Mouse (Mus musculus): Measurements from ENCODE around the gene Zfp62. TPM values are rescaled to one million over a fixed set of nuclear protein-coding genes. Genes with fewer than 3 reads are reported as not detected.
A peak's percentile ranks its signal among the peaks of the same experiment; 100 is the strongest.

Gene Zfp62
- polyA plus RNA-seq, 1 experiment from 2014 or later = 8.8 TPM

DNA sequence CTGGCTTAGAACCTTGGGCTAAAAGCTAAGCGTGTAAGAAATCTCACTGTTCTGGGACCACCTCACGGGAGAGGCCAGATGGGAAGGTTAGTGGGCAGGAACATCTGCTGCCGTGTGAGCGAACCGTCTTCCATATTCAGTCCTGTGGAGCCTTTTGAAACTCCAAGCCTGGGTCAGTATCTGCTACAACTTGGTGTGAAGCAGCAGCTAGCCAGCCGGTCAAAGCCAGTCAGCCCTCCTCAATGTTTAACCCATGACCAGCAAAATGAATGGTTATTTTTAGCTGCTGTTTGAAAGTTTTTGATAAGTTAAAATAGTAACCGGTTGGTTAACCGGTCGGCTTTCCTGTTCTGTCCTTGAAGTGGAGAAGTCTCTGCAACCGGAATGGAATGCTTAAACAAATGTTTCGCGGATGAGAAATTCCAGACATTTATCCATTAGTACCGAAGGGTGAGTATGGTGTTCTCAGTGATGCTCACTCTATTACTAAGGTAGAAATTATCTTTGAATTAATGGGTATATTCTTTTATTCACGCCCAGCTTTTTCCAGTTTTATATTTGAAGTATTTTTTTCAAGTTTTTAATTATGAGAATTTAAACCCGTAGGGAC, 65.0 kb downstream of the Zfp62 start:
- peaks cover 13% of the 10 kb centered on the region for H3K36me3 ChIP-seq (replicated peaks; ENCODE audit: insufficient read depth, low read length)
- WGBS (ENCODE audit: insufficient replicate concordance) = 70% methylated on average over 15 of the region's 15 CpGs
- no peak overlapping the region for H3K9ac ChIP-seq (replicated peaks)
- peaks cover 8% of the 10 kb centered on the region for H3K4me1 ChIP-seq (ENCODE audit: insufficient read depth)
- H3K9me3 ChIP-seq (ENCODE audit: low read length) = no peaks in the 10 kb centered on the region
- H3K27me3 ChIP-seq (ENCODE audit: insufficient read depth, low read length) = no peaks in the 10 kb centered on the region
- ATAC-seq (no peak), DNase-seq (no peak)
- H3K4me3 ChIP-seq (ENCODE audit: low read depth, low read length) = no peak overlapping the region
- no peak overlapping the region for H3K4me2 ChIP-seq (ENCODE audit: low read depth, low read length)
- TF ChIP-seq CTCF (IDR thresholded peaks at IDR 0.05; ENCODE audit: low read depth) (no peak), EP300 (IDR thresholded peaks at IDR 0.05; ENCODE audit: low read depth) (no peak)
- H3K27ac ChIP-seq (ENCODE audit: low read depth) = peak overlapping the region; percentile 88; the same call in 1 of the 2 replicates

Other genes starting within 250 kb of the Zfp62 start
- gene Olfr56, start 224.4 kb upstream of the Zfp62 start, polyA plus RNA-seq (2015; fragmentation: Nextera tagmentation; extraction: Ambion mirVana) = 0.16 and 0.17 TPM in 2 replicates
- gene 9930111J21Rik1, start 223.9 kb upstream of the Zfp62 start, polyA plus RNA-seq (2015; fragmentation: Nextera tagmentation; extraction: Ambion mirVana) = 0.67 and 1.2 TPM in 2 replicates
- 0.05 TPM in 1 of 2 replicates, not detected in the other for gene Gm12185, start 211.1 kb upstream of the Zfp62 start, polyA plus RNA-seq (2015; fragmentation: Nextera tagmentation; extraction: Ambion mirVana)
- gene Tgtp1, start 209.1 kb upstream of the Zfp62 start, polyA plus RNA-seq (2015; fragmentation: Nextera tagmentation; extraction: Ambion mirVana) = 36.5 and 38.9 TPM in 2 replicates
- 1.2 and 1.4 TPM in 2 replicates for gene 9930111J21Rik2, start 152.1 kb upstream of the Zfp62 start, polyA plus RNA-seq (2015; fragmentation: Nextera tagmentation; extraction: Ambion mirVana)
- 5.1 and 7.1 TPM in 2 replicates for gene Tgtp2, start 139.1 kb upstream of the Zfp62 start, polyA plus RNA-seq (2015; fragmentation: Nextera tagmentation; extraction: Ambion mirVana)
- gene Ifi47, start 126.7 kb upstream of the Zfp62 start, polyA plus RNA-seq (2015; fragmentation: Nextera tagmentation; extraction: Ambion mirVana) = 29.7 and 29.8 TPM in 2 replicates
- gene Olfr1396, start 88.4 kb upstream of the Zfp62 start, polyA plus RNA-seq (2015; fragmentation: Nextera tagmentation; extraction: Ambion mirVana) = not detected in 2 replicates
- not detected in 2 replicates for gene Olfr1395, start 61.0 kb upstream of the Zfp62 start, polyA plus RNA-seq (2015; fragmentation: Nextera tagmentation; extraction: Ambion mirVana)
- gene Olfr1394, start 48.9 kb upstream of the Zfp62 start, polyA plus RNA-seq (2015; fragmentation: Nextera tagmentation; extraction: Ambion mirVana) = not detected in 2 replicates
- 1.6 and 1.9 TPM in 2 replicates for gene Btnl9, start 16.1 kb upstream of the Zfp62 start, polyA plus RNA-seq (2015; fragmentation: Nextera tagmentation; extraction: Ambion mirVana)
- 56.3 and 58.2 TPM in 2 replicates for gene Mgat1, start 40.9 kb downstream of the Zfp62 start, polyA plus RNA-seq (2015; fragmentation: Nextera tagmentation; extraction: Ambion mirVana)
- 0.05 and 0.07 TPM in 2 replicates for gene Olfr1393, start 75.0 kb downstream of the Zfp62 start, polyA plus RNA-seq (2015; fragmentation: Nextera tagmentation; extraction: Ambion mirVana)
- gene Olfr1392, start 82.0 kb downstream of the Zfp62 start, polyA plus RNA-seq (2015; fragmentation: Nextera tagmentation; extraction: Ambion mirVana) = not detected in 2 replicates
- not detected in 2 replicates for gene Olfr10, start 101.4 kb downstream of the Zfp62 start, polyA plus RNA-seq (2015; fragmentation: Nextera tagmentation; extraction: Ambion mirVana)
- gene Olfr1391, start 119.5 kb downstream of the Zfp62 start, polyA plus RNA-seq (2015; fragmentation: Nextera tagmentation; extraction: Ambion mirVana) = not detected in 2 replicates
- not detected in 2 replicates for gene Olfr1390, start 131.9 kb downstream of the Zfp62 start, polyA plus RNA-seq (2015; fragmentation: Nextera tagmentation; extraction: Ambion mirVana)
- not detected in 2 replicates for gene Olfr1389, start 219.8 kb downstream of the Zfp62 start, polyA plus RNA-seq (2015; fragmentation: Nextera tagmentation; extraction: Ambion mirVana)
- gene Olfr1388, start 233.3 kb downstream of the Zfp62 start, polyA plus RNA-seq (2015; fragmentation: Nextera tagmentation; extraction: Ambion mirVana) = not detected in 2 replicates